Mouse (Mus musculus): ENCODE data around the gene Lmbr1l. TPM values are rescaled to one million over a fixed set of nuclear protein-coding genes. Genes with fewer than 3 reads are reported as not detected.

The Lmbr1l gene
- polyA plus RNA-seq, 1 experiment from 2014 or later = 25.9 TPM

DNA sequence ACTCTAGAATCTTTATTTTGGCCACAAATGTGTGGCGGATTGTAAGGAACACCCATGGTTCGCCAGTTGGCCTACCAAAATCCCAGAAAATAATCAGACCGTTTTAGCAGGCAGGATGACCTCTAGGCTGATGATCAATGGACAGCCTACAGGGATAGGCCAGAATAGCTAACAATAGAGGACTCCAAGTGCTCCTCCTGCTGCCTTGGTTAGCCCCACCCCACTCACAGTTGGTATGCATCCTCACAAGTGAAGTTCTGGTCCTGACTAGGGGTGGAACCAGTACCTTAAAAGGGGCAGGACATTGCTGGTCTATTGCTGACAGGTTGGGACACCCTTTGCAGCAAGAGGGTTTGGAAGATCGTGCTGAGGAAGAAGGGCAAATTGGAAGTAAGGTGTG lies 25.0 kb downstream of the Lmbr1l start:
- Histone ChIP-seq H3K9ac (ENCODE audit: low read depth, low read length) (no peak overlapping the region), H3K4me2 (ENCODE audit: low read length) (no peak overlapping the region), H3K27me3 (replicated peaks; ENCODE audit: control insufficient read depth, insufficient read depth, low read length) (peaks cover 52% of the 10 kb centered on the region), H3K27ac (ENCODE audit: low read depth, low read length) (no peak overlapping the region), H3K4me3 (ENCODE audit: low read length) (no peak overlapping the region), H3K4me1 (ENCODE audit: control insufficient read depth, insufficient read depth, low read depth, low read length) (peaks cover 28% of the 10 kb centered on the region), H3K9me3 (ENCODE audit: control insufficient read depth, low read length) (no peaks in the 10 kb centered on the region), H3K36me3 (ENCODE audit: control insufficient read depth, insufficient read depth, low read length) (no peaks in the 10 kb centered on the region)
- ATAC-seq = no peak
- WGBS = 50% methylated on average over 4 of the region's 4 CpGs

DNA sequence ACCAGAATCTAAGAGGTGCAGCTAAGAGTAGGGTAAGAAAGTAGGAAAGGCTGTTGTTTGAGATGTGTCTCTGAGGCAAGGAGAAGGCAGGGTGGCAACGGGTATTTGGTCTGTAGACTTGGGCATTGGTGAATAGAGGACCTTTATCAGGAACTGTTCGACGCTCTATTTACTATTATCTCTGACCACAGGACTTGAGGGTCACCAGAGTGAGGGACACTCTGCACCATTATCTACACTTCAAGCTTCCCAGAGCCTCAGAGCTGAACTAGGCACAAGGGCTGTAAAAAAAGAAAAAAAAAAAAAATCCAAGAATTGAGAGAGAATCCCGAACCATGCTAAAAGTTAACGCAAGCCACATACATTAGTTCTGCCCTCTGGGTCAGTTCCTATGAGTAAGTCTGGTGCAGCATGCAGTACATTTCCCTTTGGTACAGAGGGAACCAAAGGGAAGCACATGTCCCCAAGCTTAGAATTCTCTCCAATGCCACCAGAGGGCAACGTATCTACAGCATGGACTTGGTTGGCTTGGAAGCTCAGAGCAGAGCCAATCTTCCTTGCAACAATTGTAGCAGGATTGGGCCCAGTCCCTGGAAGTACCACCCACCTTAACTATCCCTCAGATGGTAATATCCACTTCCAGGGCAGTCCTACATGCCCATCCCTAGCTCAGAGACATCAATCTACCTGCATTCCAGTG lies 26.0 kb downstream of the Lmbr1l start:
- H3K9ac ChIP-seq (ENCODE audit: low read depth, low read length) = no peak overlapping the region
- peaks cover 45% of the 10 kb centered on the region for H3K27me3 ChIP-seq (replicated peaks; ENCODE audit: control insufficient read depth, insufficient read depth, low read length)
- H3K36me3 ChIP-seq (ENCODE audit: control insufficient read depth, insufficient read depth, low read length) = no peaks in the 10 kb centered on the region
- H3K4me3 ChIP-seq (ENCODE audit: low read length) = no peak overlapping the region
- no peak overlapping the region for H3K4me2 ChIP-seq (ENCODE audit: low read length)
- H3K27ac ChIP-seq (ENCODE audit: low read depth, low read length) = no peak overlapping the region
- peaks cover 25% of the 10 kb centered on the region for H3K4me1 ChIP-seq (ENCODE audit: control insufficient read depth, insufficient read depth, low read depth, low read length)
- peak; percentile 68; the same call in 1 of the 2 replicates for ATAC-seq
- no peaks in the 10 kb centered on the region for H3K9me3 ChIP-seq (ENCODE audit: control insufficient read depth, low read length)
- WGBS = 41% methylated on average over 6 of the region's 6 CpGs

DNA sequence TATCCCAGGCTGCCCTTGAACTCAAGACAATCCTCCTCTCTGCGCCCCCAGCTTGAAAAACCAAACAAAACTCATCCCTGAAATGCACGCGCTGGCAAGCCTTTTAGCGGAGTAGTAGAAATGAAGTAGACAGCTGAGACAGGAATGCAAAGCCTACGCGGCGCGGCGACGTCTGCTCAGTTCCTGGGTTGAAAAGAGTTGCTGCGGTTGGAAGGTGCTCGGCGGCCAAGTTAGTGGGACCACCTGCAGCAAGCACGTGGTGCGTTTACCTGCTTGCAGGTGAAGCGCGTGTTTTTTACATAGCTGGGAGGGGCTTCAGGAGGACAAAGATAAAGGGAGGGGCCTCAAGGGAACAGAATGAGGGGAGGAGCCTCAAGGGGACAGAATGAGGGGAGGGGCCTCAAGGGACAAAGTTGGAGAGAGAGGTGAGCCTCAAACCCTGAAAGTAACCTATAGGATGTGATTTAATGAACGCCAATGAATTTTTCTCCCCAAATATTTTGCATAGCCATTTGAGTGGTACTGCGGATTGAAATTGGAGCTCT lies 26.8 kb downstream of the Lmbr1l start:
- Histone ChIP-seq H3K27me3 (replicated peaks; ENCODE audit: control insufficient read depth, insufficient read depth, low read length) (peaks cover 39% of the 10 kb centered on the region), H3K27ac (ENCODE audit: low read depth, low read length) (no peak overlapping the region), H3K4me1 (ENCODE audit: control insufficient read depth, insufficient read depth, low read depth, low read length) (peaks cover 25% of the 10 kb centered on the region), H3K36me3 (ENCODE audit: control insufficient read depth, insufficient read depth, low read length) (no peaks in the 10 kb centered on the region), H3K9me3 (ENCODE audit: control insufficient read depth, low read length) (no peaks in the 10 kb centered on the region), H3K4me2 (ENCODE audit: low read length) (peak overlapping the region; percentile 22; the same call in 1 of the 2 replicates), H3K4me3 (ENCODE audit: low read length) (no peak overlapping the region), H3K9ac (ENCODE audit: low read depth, low read length) (no peak overlapping the region)
- 11% methylated on average over 19 of the region's 19 CpGs for WGBS
- no peak for ATAC-seq

DNA sequence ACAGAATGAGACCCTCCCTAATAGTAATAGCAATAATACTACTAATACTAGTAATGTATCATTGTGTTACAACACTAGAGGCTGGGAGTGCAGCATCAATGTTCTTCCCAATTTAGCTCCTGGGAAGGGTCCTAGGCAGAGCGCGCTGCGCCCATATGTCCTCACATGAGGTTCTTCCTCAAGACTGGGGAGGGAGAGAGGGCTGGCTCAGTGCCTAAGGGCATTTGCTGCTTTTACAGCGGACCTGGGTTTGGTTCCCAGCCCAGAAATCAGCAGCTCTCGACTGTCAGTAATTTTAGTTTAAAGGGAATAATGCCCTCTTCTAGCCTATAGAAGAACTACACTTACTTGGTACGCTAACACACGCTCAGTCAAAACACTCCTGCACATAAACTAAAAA lies 30.5 kb downstream of the Lmbr1l start:
- no peak overlapping the region for H3K9ac ChIP-seq (ENCODE audit: low read depth, low read length)
- no peaks in the 10 kb centered on the region for H3K9me3 ChIP-seq (ENCODE audit: control insufficient read depth, low read length)
- no peaks in the 10 kb centered on the region for H3K36me3 ChIP-seq (ENCODE audit: control insufficient read depth, insufficient read depth, low read length)
- no peak overlapping the region for H3K27ac ChIP-seq (ENCODE audit: low read depth, low read length)
- H3K4me3 ChIP-seq (ENCODE audit: low read length) = no peak overlapping the region
- H3K4me1 ChIP-seq (ENCODE audit: control insufficient read depth, insufficient read depth, low read depth, low read length) = no peaks in the 10 kb centered on the region; the same call in 1 of the 2 replicates
- H3K27me3 ChIP-seq (replicated peaks; ENCODE audit: control insufficient read depth, insufficient read depth, low read length) = peaks cover 7% of the 10 kb centered on the region; the same call in 1 of the 2 replicates
- H3K4me2 ChIP-seq (ENCODE audit: low read length) = no peak overlapping the region
- no peak for ATAC-seq
- WGBS = 80% methylated on average over 7 of the region's 7 CpGs

DNA sequence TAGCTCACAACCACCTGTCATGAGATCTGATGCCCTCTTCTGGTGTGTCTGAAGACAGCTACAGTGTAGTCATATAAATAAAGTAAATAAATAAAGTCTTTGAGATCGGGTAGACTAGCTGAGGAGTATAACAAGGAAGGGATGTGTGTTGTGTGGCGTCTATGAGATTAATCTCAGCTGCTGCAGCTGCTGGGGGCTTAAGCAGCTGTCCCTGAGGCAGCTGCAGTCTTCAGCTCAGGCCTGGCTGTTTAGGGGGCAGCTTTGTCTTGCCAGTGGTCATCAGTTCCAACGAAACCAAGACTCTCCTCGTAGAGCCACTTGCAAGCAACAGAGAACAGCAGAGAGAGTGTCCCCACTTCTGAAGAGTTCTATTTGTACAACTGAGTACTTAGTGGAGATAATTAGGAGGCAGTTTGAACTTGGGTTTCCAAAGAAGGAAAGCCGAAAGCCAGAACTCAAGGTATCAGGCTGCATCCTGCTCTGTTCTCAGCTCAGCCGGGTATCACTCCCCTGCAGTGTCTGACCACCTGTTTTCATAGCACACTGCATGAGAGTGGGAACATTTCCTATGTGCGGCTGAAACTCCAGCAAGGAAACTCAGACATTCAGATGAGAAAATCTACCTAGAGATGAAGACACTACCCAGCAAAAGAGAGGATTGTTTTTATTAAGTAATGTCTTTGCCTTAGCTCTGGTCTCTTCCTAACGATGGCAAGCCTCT lies 31.2 kb downstream of the Lmbr1l start:
- 70% methylated on average over 8 of the region's 8 CpGs for WGBS
- no peaks in the 10 kb centered on the region for H3K36me3 ChIP-seq (ENCODE audit: control insufficient read depth, insufficient read depth, low read length)
- H3K27me3 ChIP-seq (replicated peaks; ENCODE audit: control insufficient read depth, insufficient read depth, low read length) = peaks cover 6% of the 10 kb centered on the region; the same call in 1 of the 2 replicates
- H3K9me3 ChIP-seq (ENCODE audit: control insufficient read depth, low read length) = no peaks in the 10 kb centered on the region
- ATAC-seq = no peak
- H3K4me3 ChIP-seq (ENCODE audit: low read length) = no peak overlapping the region
- no peaks in the 10 kb centered on the region; the same call in 1 of the 2 replicates for H3K4me1 ChIP-seq (ENCODE audit: control insufficient read depth, insufficient read depth, low read depth, low read length)
- no peak overlapping the region for H3K9ac ChIP-seq (ENCODE audit: low read depth, low read length)
- no peak overlapping the region for H3K27ac ChIP-seq (ENCODE audit: low read depth, low read length)
- H3K4me2 ChIP-seq (ENCODE audit: low read length) = no peak overlapping the region

DNA sequence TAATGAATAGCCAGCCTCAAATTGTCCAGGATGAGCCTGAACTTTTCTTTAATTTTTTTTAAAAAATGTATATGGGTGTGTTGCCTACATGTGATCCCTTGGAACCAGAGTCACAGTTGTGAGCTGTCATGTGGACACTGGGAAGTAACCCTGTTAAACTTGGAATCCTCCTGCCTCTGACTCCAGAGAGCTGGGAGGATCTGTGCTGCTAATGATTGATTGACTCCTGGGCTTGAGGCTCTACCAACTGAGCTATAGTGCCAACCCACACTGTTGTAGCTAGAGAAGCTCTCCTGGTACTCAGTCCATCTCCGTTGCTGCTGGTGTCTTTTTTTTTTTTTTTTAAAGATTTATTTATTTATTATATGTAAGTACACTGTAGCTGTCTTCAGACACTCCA lies 33.9 kb downstream of the Lmbr1l start:
- Histone ChIP-seq H3K27ac (ENCODE audit: low read depth, low read length) (no peak overlapping the region), H3K4me2 (ENCODE audit: low read length) (no peak overlapping the region), H3K36me3 (ENCODE audit: control insufficient read depth, insufficient read depth, low read length) (no peaks in the 10 kb centered on the region), H3K9ac (ENCODE audit: low read depth, low read length) (no peak overlapping the region), H3K4me3 (ENCODE audit: low read length) (no peak overlapping the region), H3K4me1 (ENCODE audit: control insufficient read depth, insufficient read depth, low read depth, low read length) (peaks cover 15% of the 10 kb centered on the region), H3K9me3 (ENCODE audit: control insufficient read depth, low read length) (no peaks in the 10 kb centered on the region), H3K27me3 (replicated peaks; ENCODE audit: control insufficient read depth, insufficient read depth, low read length) (no peaks in the 10 kb centered on the region)
- no peak for ATAC-seq
- WGBS = 80% methylated on average over 1 of the region's 1 CpGs

DNA sequence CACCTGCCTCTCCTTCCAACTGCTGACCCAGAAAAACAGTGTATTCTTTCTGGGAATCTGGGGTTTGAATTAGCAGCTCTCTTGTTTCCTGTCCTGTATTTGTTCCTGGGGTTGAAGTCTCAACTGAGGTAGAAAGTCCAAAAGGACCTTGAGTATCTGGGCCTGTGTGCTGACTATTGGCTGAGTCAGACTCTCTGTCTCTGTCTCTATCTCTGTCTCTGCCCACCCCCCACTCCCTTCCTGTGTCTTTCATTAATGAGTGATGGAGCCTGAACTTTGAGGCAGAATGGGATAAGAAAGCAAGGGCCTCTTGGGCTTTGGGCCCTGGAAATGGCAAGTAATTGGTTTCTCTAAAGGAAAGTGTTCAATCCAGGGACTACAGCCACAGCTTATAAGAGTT lies 34.4 kb downstream of the Lmbr1l start:
- Histone ChIP-seq H3K4me2 (ENCODE audit: low read length) (no peak overlapping the region), H3K4me3 (ENCODE audit: low read length) (no peak overlapping the region), H3K9ac (ENCODE audit: low read depth, low read length) (no peak overlapping the region), H3K4me1 (ENCODE audit: control insufficient read depth, insufficient read depth, low read depth, low read length) (peaks cover 19% of the 10 kb centered on the region), H3K9me3 (ENCODE audit: control insufficient read depth, low read length) (no peaks in the 10 kb centered on the region), H3K36me3 (ENCODE audit: control insufficient read depth, insufficient read depth, low read length) (no peaks in the 10 kb centered on the region), H3K27me3 (replicated peaks; ENCODE audit: control insufficient read depth, insufficient read depth, low read length) (no peaks in the 10 kb centered on the region), H3K27ac (ENCODE audit: low read depth, low read length) (no peak overlapping the region)
- ATAC-seq = no peak

- Histone ChIP-seq H3K4me1 (ENCODE audit: control insufficient read depth, insufficient read depth, low read depth, low read length) (peaks cover 19% of the 10 kb centered on the region), H3K4me3 (ENCODE audit: low read length) (peak overlapping the region; percentile 79), H3K9ac (ENCODE audit: low read depth, low read length) (peak overlapping the region; percentile 50), H3K36me3 (ENCODE audit: control insufficient read depth, insufficient read depth, low read length) (no peaks in the 10 kb centered on the region), H3K27me3 (replicated peaks; ENCODE audit: control insufficient read depth, insufficient read depth, low read length) (no peaks in the 10 kb centered on the region), H3K27ac (ENCODE audit: low read depth, low read length) (peak overlapping the region; percentile 86), H3K4me2 (ENCODE audit: low read length) (peak overlapping the region; percentile 87), H3K9me3 (ENCODE audit: control insufficient read depth, low read length) (no peaks in the 10 kb centered on the region)
- 12% methylated on average over 5 of the region's 5 CpGs for WGBS
- ATAC-seq = peak; percentile 40; the same call in 1 of the 2 replicates
Measured at GRCm38 (mm10) chr15:98881656-98882008, 36.4 kb downstream of the Lmbr1l start.

GRCm38 (mm10) chr15:98880978-98881655 lies 36.9 kb downstream of the Lmbr1l start:
- H3K27me3 ChIP-seq (replicated peaks; ENCODE audit: control insufficient read depth, insufficient read depth, low read length) = no peaks in the 10 kb centered on the region
- no peaks in the 10 kb centered on the region for H3K36me3 ChIP-seq (ENCODE audit: control insufficient read depth, insufficient read depth, low read length)
- peaks cover 19% of the 10 kb centered on the region for H3K4me1 ChIP-seq (ENCODE audit: control insufficient read depth, insufficient read depth, low read depth, low read length)
- under 1% methylated on average over 46 of the region's 48 CpGs for WGBS
- H3K4me2 ChIP-seq (ENCODE audit: low read length) = peak overlapping the region; percentile 87
- peak overlapping the region; percentile 86 for H3K27ac ChIP-seq (ENCODE audit: low read depth, low read length)
- H3K9me3 ChIP-seq (ENCODE audit: control insufficient read depth, low read length) = no peaks in the 10 kb centered on the region
- H3K4me3 ChIP-seq (ENCODE audit: low read length) = peak overlapping the region; percentile 79
- H3K9ac ChIP-seq (ENCODE audit: low read depth, low read length) = peak overlapping the region; percentile 86
- ATAC-seq = peak; percentile 97
